Mouse (Mus musculus) MEL (cell line): ENCODE data around the gene Palld.

Experiments
- CTCF ChIP-seq, 3 experiments: IDR thresholded peaks in 2 of 3; conservative IDR thresholded peaks in 1 of 3; 2 replicates each; pipeline ENCODE4 v1.5.1; 2011 to 2012; ENCODE audit warnings: low read length in 3 of 3, low read depth in 2 of 3, mild to moderate bottlenecking in 2 of 3, improper control_type of control experiment in 1 of 3, inconsistent platforms in 1 of 3, mixed read lengths in 1 of 3, moderate library complexity in 1 of 3; ENCODE audit not compliant: control insufficient read depth in 1 of 3, insufficient read depth in 1 of 3, poor library complexity in 1 of 3, severe bottlenecking in 1 of 3
- EP300 ChIP-seq, 2 experiments: IDR thresholded peaks; 2 replicates each; pipeline ENCODE4 v1.6.1; 2011; ENCODE audit warnings: improper control_type of control experiment in 2 of 2, low read length in 2 of 2, low read depth in 1 of 2, mild to moderate bottlenecking in 1 of 2
- JUND ChIP-seq: IDR thresholded peaks from 2 replicates; pipeline ENCODE4 v1.6.1; 2011; ENCODE audit warnings: low read depth, mild to moderate bottlenecking, improper control_type of control experiment, low read length
- KAT2A ChIP-seq: conservative IDR thresholded peaks from 2 replicates; pipeline ENCODE4 v1.6.1; 2012; ENCODE audit warnings: low read depth, low read length, improper control_type of control experiment, inconsistent platforms
- MAFK ChIP-seq: IDR thresholded peaks from 2 replicates; pipeline ENCODE4 v1.6.1; 2011; ENCODE audit warnings: low read depth, mild to moderate bottlenecking, low read length, improper control_type of control experiment, borderline replicate concordance
- MAZ ChIP-seq: IDR thresholded peaks from 2 replicates; pipeline ENCODE4 v1.6.1; 2012; ENCODE audit warnings: low read depth, mild to moderate bottlenecking, inconsistent platforms, low read length, improper control_type of control experiment
- MXI1 ChIP-seq: IDR thresholded peaks from 2 replicates; pipeline ENCODE4 v1.6.1; 2011; ENCODE audit warnings: mild to moderate bottlenecking, low read depth, low read length, improper control_type of control experiment
- POLR2A ChIP-seq, 2 experiments: IDR thresholded peaks; 2 replicates each; pipeline ENCODE4 v1.6.1; 2011 to 2012; ENCODE audit warnings: low read length in 2 of 2, mild to moderate bottlenecking in 2 of 2, control low read depth in 1 of 2, improper control_type of control experiment in 1 of 2, low read depth in 1 of 2, moderate library complexity in 1 of 2; ENCODE audit not compliant: control insufficient read depth in 1 of 2, insufficient read depth in 1 of 2, poor library complexity in 1 of 2
- POLR2AphosphoS2 ChIP-seq: IDR thresholded peaks from 2 replicates; pipeline ENCODE4 v1.6.1; 2011; ENCODE audit warnings: low read length, improper control_type of control experiment
- SMC3 ChIP-seq: IDR thresholded peaks from 2 replicates; pipeline ENCODE4 v1.6.1; 2011; ENCODE audit warnings: low read depth, low read length, improper control_type of control experiment
- TBP ChIP-seq: IDR thresholded peaks from 2 replicates; pipeline ENCODE4 v1.8.0; 2011; ENCODE audit warnings: low read depth, low read length, improper control_type of control experiment
- ZKSCAN1 ChIP-seq: IDR thresholded peaks from 2 replicates; pipeline ENCODE4 v1.6.1; 2012; ENCODE audit warnings: low read depth, mild to moderate bottlenecking, inconsistent platforms, low read length, improper control_type of control experiment, moderate library complexity
- ZMIZ1 ChIP-seq: IDR thresholded peaks from 2 replicates; pipeline ENCODE4 v1.6.1; 2012; ENCODE audit warnings: low read depth, mild to moderate bottlenecking, inconsistent platforms, low read length, improper control_type of control experiment, moderate library complexity

DNA sequence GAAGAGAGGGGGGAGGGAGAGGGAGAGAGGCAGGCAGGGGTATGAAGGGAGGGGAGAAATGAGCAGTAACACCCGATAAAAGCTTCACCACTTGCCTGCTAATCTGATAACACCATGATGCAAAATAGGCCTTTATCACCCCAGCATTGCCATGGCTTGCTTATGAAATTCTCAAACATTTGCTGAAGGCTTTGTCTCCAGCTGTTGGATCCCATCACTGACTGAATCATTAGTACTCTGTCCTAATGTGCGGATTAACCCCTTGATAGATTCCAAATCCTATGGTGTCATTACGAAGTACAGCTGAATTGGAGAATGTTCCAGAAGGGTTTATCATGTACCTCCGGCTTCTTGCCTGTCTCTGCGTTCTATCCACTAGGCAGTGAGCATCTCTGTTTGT, 55.0 kb downstream of the Palld start:
- TF ChIP-seq EP300 (IDR thresholded peaks at IDR 0.05; ENCODE audit: low read depth in 1 of 2, low read length in 2 of 2) (no peak), SMC3 (no peak), MAFK (no peak), MAZ (no peak), KAT2A (no peak), POLR2A (IDR thresholded peaks at IDR 0.05; ENCODE audit: control insufficient read depth in 1 of 2, insufficient read depth in 1 of 2, low read depth in 1 of 2, low read length in 2 of 2, poor library complexity in 1 of 2) (no peak), POLR2AphosphoS2 (no peak), ZKSCAN1 (no peak), JUND (no peak), ZMIZ1 (no peak), MXI1 (no peak), CTCF (IDR thresholded peaks at IDR 0.05 in 2 of 3, conservative IDR thresholded peaks at IDR 0.05 in 1 of 3; ENCODE audit: control insufficient read depth in 1 of 3, insufficient read depth in 1 of 3, low read depth in 2 of 3, low read length in 3 of 3, poor library complexity in 1 of 3, severe bottlenecking in 1 of 3) (no peak), TBP (no peak)
